Mouse (Mus musculus): ENCODE results near the gene Hoxd4.

Hoxd4 gene

GRCm38 (mm10) chr2:74739869-74740268 lies 28.1 kb downstream of the Hoxd4 start:
- intact Hi-C loops (cut with DNase I): no loop called here

GRCm38 (mm10) chr2:74740311-74741091 lies 28.8 kb downstream of the Hoxd4 start:
- intact Hi-C loops (cut with DNase I): no loop called here

DNA sequence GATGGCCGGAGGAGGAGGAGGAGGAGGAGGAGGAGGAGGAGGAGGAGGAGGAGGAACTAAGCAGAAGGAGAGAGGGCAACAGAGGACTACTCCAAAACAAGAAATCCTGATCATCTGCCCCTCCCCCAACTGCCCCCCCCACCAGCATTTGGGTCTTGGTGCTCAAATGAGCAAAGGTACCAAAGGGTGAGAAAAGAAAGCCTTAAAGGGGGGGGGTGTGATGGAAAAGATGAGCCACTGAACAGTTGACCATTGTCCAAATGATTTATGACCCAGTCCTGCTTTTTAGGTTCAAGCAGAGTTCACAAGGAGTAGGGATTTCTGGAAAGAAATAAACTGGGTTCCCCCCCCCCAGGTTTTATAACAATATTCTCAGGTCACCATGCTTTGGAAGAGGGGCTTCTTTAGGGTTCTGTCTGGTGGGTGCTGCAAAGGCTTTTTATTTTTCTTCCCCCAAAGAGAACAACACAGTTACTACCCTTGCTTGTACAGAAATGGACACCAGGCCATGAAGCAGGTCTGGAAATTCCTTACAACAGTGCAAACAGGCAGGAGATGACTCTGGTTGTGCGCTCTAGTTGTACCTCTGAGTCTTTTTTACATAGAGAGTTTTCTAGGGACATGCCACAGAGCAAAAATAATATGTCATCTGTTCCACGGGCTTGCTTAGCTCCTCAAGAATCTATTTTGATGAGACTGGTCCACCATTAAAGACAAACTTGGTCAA lies 29.7 kb downstream of the Hoxd4 start:
- intact Hi-C loops (cut with DNase I): no loop called here

- intact Hi-C loops (cut with DNase I): no loop called here
Measured at GRCm38 (mm10) chr2:74741979-74742277, 30.2 kb downstream of the Hoxd4 start.

- intact Hi-C loops (cut with DNase I): no loop called here
Measured at GRCm38 (mm10) chr2:74745540-74746297, 34.0 kb downstream of the Hoxd4 start.

DNA sequence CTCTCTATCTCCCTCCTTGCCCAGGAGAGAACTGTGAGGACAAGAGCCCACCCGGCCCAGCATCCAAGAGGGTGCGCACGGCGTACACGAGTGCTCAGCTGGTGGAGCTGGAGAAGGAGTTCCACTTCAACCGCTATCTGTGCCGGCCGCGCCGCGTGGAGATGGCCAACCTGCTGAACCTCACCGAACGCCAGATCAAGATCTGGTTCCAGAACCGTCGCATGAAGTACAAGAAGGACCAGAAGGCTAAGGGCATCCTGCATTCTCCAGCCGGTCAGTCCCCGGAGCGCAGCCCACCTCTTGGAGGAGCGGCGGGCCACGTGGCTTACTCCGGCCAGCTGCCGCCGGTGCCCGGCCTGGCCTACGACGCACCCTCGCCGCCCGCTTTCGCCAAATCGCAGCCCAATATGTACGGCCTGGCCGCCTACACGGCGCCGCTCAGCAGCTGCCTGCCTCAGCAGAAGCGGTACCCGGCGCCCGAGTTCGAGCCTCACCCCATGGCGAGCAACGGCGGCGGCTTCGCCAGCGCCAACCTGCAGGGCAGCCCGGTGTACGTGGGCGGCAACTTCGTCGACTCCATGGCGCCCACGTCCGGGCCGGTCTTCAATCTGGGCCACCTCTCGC lies 34.7 kb downstream of the Hoxd4 start:
- intact Hi-C loops (cut with DNase I): no loop called here

GRCm38 (mm10) chr2:74747006-74747405 lies 35.3 kb downstream of the Hoxd4 start:
- intact Hi-C loops (cut with DNase I): no loop called here

GRCm38 (mm10) chr2:74747661-74748141 lies 36.0 kb downstream of the Hoxd4 start:
- intact Hi-C loops (cut with DNase I): no loop called here

DNA sequence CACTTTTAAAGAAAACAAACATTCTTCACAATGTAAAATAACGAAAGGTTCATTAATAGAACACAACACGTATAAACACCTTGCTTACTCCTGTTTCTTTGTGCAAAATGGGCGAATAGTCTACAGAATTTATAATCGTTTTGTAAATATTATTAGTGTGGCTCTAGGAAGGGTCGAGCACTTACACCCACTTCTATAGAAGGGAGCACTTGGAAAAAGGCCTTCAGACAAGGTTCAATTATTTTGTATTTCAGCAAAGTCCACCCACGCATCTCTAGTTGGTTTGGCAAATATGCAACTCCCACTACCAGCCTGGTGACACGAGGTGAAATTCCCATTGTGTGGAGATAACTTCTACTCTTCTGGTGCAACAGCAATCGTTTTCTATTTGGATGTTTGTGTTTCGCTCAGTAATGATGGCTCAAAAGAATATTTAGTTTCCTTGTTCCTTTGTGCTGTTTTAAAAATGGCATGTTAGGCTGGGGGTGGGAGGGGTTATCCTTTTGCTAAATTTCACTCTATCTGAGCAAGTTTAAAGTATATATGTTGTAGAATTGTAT lies 36.8 kb downstream of the Hoxd4 start:
- intact Hi-C loops (cut with DNase I): no loop called here

- intact Hi-C loops (cut with DNase I): no loop called here
Measured at GRCm38 (mm10) chr2:74749337-74750121, 37.8 kb downstream of the Hoxd4 start.

DNA sequence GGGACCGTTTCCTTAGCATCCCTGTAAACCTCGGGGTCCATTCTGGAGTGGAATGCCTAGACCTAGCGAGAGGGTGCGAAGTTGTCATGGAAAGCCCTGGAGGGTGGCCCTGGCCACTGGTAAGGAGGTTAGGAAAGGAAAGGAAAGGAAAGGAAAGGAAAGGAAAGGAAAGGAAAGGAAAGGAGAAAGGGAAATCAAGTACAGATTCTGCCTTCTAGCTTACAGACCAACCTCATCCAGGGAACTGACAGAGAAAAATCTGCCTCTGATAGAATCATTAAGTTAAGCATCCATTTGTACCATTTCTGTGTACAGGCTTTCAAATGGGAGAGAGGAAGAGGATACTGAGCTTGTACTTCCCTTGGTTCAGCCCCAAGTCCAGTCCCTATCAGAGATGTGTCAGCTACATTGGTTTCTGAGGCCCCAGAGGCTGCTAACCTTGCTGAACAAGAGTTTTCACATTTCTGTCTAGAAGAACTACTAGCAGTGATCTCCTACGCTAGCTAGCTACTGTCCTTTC lies 39.1 kb downstream of the Hoxd4 start:
- intact Hi-C loops (cut with DNase I): no loop called here

GRCm38 (mm10) chr2:74751861-74752260 lies 40.1 kb downstream of the Hoxd4 start:
- intact Hi-C loops (cut with DNase I): no loop called here

GRCm38 (mm10) chr2:74752431-74753174 lies 40.9 kb downstream of the Hoxd4 start:
- intact Hi-C loops (cut with DNase I): no loop called here

GRCm38 (mm10) chr2:74753175-74753523 lies 41.4 kb downstream of the Hoxd4 start:
- intact Hi-C loops (cut with DNase I): no loop called here

GRCm38 (mm10) chr2:74753711-74754110 lies 42.0 kb downstream of the Hoxd4 start:
- intact Hi-C loops (cut with DNase I): no loop called here

GRCm38 (mm10) chr2:74760146-74760545 lies 48.4 kb downstream of the Hoxd4 start:
- intact Hi-C loops (cut with DNase I): no loop called here

- intact Hi-C loops (cut with DNase I): no loop called here
Measured at GRCm38 (mm10) chr2:74761941-74762340, 50.2 kb downstream of the Hoxd4 start.

GRCm38 (mm10) chr2:74762522-74763244 lies 51.0 kb downstream of the Hoxd4 start, which contains the start of gene Hoxd1:
TSS of gene Hoxd1 (plus strand) at chr2:74762980.
- intact Hi-C loops (cut with DNase I): no loop called here

DNA sequence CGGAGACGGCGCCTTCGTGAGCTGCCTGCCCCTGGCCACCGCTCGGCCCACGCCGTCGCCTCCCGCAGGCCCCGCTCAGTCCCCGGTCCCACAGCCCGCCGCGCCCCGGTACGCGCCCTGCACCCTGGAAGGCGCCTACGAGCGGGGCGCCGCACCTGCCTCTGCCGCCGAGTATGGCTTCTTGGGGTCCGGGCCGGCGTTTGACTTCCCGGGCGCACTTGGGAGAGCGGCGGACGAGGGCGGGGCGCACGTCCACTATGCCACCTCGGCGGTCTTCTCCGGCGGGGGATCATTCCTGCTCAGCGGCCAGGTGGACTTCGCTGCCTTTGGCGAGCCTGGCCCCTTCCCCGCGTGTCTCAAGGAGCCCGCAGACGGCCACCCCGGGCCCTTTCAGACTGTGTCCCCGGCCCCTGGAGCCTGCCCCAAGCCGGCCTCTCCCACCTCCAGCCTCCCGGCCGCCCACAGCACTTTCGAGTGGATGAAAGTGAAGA lies 51.6 kb downstream of the Hoxd4 start:
- intact Hi-C loops (cut with DNase I): no loop called here

All from adrenal gland (tissue).